Mouse (Mus musculus) hindbrain, embryonic 11.5 days (tissue): ENCODE results near the gene Tpsg1. TPM values are rescaled to one million over a fixed set of nuclear protein-coding genes. Genes with fewer than 3 reads are reported as not detected.

Experiments
- ATAC-seq: fragments of 200-750 bp; cut with Nextera tagmentation; 2 replicates; pipeline ENCODE4 v1.8.0; 2017; ENCODE audit warnings: mild to moderate bottlenecking, moderate TSS enrichment, moderate library complexity; ENCODE audit not compliant: low FRiP score
- DNase-seq: peaks from one replicate; pipeline ENCODE4 v3.0.0-alpha.2; 2015; ENCODE audit warnings: low spot score
- H3K27ac ChIP-seq: fragments of 300-500 bp; sonication (generic); 2 replicates; pipeline ENCODE4 v1.5.1; 2014; ENCODE audit warnings: mild to moderate bottlenecking, low read depth, low read length
- H3K27me3 ChIP-seq: fragments of 300-500 bp; sonication (generic); 2 replicates; pipeline ENCODE4 v1.6.1; 2014; ENCODE audit warnings: mild to moderate bottlenecking, low read length, moderate library complexity, mixed read lengths; ENCODE audit not compliant: control insufficient read depth, insufficient read depth
- H3K36me3 ChIP-seq: fragments of 300-500 bp; sonication (generic); 2 replicates; pipeline ENCODE4 v1.6.1; 2014; ENCODE audit warnings: mild to moderate bottlenecking, low read length, moderate library complexity, mixed read lengths; ENCODE audit not compliant: control insufficient read depth, insufficient read depth
- H3K4me1 ChIP-seq: fragments of 300-500 bp; sonication (generic); replicated peaks from 2 replicates; pipeline ENCODE4 v1.6.1; 2014; ENCODE audit warnings: low read length, mixed read lengths; ENCODE audit not compliant: control insufficient read depth, insufficient read depth
- H3K4me2 ChIP-seq: fragments of 300-500 bp; sonication (generic); replicated peaks from 2 replicates; pipeline ENCODE4 v1.6.1; 2014; ENCODE audit warnings: mild to moderate bottlenecking, low read depth, low read length
- H3K4me3 ChIP-seq: fragments of 300-500 bp; sonication (generic); 2 replicates; pipeline ENCODE4 v1.5.1; 2014; ENCODE audit warnings: low read depth, low read length
- H3K9ac ChIP-seq: fragments of 300-500 bp; sonication (generic); 2 replicates; pipeline ENCODE4 v1.6.1; 2014; ENCODE audit warnings: low read depth, low read length
- H3K9me3 ChIP-seq: fragments of 300-500 bp; sonication (generic); 2 replicates; pipeline ENCODE4 v1.6.1; 2016; ENCODE audit warnings: low read length; ENCODE audit not compliant: control insufficient read depth
- WGBS: fragments of 180-500 bp; shearing (Covaris S2); extraction: QIAGEN DNeasy Blood & Tissue Kit; methylation state at CpG from one replicate; pipeline ENCODE4 v1.1.7; 2014; 5-methylcytosine and 5-hydroxymethylcytosine counted together
- polyA plus RNA-seq: library from polyadenylated mRNA; unstranded; fragments of >200 nt; fragmentation: Nextera tagmentation; extraction: Ambion mirVana; gene quantifications from 2 replicates; pipeline ENCODE4 v1.2.1, GENCODE M21; 2014

Gene Tpsg1
- 0.69 TPM in 1 of 2 replicates, not detected in the other for polyA plus RNA-seq

- ATAC-seq, result no peak
- Histone ChIP-seq H3K4me3 (no peak within 1 kb of the TSS), H3K9me3 (no peaks in the 10 kb centered on the region), H3K4me1 (no peaks in the 10 kb centered on the region), H3K27me3 (no peaks in the 10 kb centered on the region), H3K4me2 (no peak within 1 kb of the TSS), H3K36me3 (no peaks in the 10 kb centered on the region), H3K27ac (no peak within 1 kb of the TSS), H3K9ac (no peak within 1 kb of the TSS)
- no peak for DNase-seq
- WGBS, result 82% methylated on average over 3 of the region's 3 CpGs
Measured at GRCm38 (mm10) chr17:25368973-25369372, at the start of gene Tpsg1. Gene Tpsg1, plus strand, starts transcription at chr17:25369273.

- 86% methylated on average over 8 of the region's 8 CpGs for WGBS
- Histone ChIP-seq H3K4me2 (no peak overlapping the region), H3K4me3 (no peak overlapping the region), H3K27me3 (no peaks in the 10 kb centered on the region), H3K4me1 (no peaks in the 10 kb centered on the region), H3K9ac (no peak overlapping the region), H3K9me3 (no peaks in the 10 kb centered on the region), H3K27ac (no peak overlapping the region), H3K36me3 (no peaks in the 10 kb centered on the region)
- DNase-seq (no peak), ATAC-seq (no peak)
Measured at GRCm38 (mm10) chr17:25320819-25321218, 48.3 kb upstream of the Tpsg1 start.

- H3K9ac ChIP-seq, result no peak overlapping the region
- H3K4me1 ChIP-seq, result no peaks in the 10 kb centered on the region
- no peak for ATAC-seq
- no peak for DNase-seq
- no peaks in the 10 kb centered on the region for H3K27me3 ChIP-seq
- H3K9me3 ChIP-seq, result no peaks in the 10 kb centered on the region
- H3K4me2 ChIP-seq, result no peak overlapping the region
- 22% methylated on average over 2 of the region's 2 CpGs for WGBS
- H3K27ac ChIP-seq, result no peak overlapping the region
- H3K4me3 ChIP-seq, result no peak overlapping the region
- H3K36me3 ChIP-seq, result no peaks in the 10 kb centered on the region
Measured at GRCm38 (mm10) chr17:25322930-25323329, 46.1 kb upstream of the Tpsg1 start.

GRCm38 (mm10) chr17:25332321-25332720 is 36.8 kb upstream of the Tpsg1 start:
- WGBS, result 83% methylated on average over 9 of the region's 9 CpGs
- ATAC-seq, result no peak
- Histone ChIP-seq H3K9me3 (no peaks in the 10 kb centered on the region), H3K4me3 (no peak overlapping the region), H3K9ac (no peak overlapping the region), H3K4me1 (no peaks in the 10 kb centered on the region), H3K36me3 (no peaks in the 10 kb centered on the region), H3K27ac (no peak overlapping the region), H3K27me3 (no peaks in the 10 kb centered on the region), H3K4me2 (no peak overlapping the region)
- no peak for DNase-seq

- 3% methylated on average over 8 of the region's 8 CpGs for WGBS
- DNase-seq (peak; percentile 89), ATAC-seq (no peak)
- H3K27me3 ChIP-seq, result no peaks in the 10 kb centered on the region
- no peak overlapping the region for H3K27ac ChIP-seq
- H3K36me3 ChIP-seq, result no peaks in the 10 kb centered on the region
- H3K9me3 ChIP-seq, result no peaks in the 10 kb centered on the region
- H3K4me2 ChIP-seq, result no peak overlapping the region
- H3K9ac ChIP-seq, result no peak overlapping the region
- H3K4me1 ChIP-seq, result no peaks in the 10 kb centered on the region
- H3K4me3 ChIP-seq, result no peak overlapping the region
Measured at GRCm38 (mm10) chr17:25333943-25334342, 35.1 kb upstream of the Tpsg1 start.

- H3K27me3 ChIP-seq, result no peaks in the 10 kb centered on the region
- no peak overlapping the region for H3K4me3 ChIP-seq
- no peaks in the 10 kb centered on the region for H3K36me3 ChIP-seq
- H3K9me3 ChIP-seq, result no peaks in the 10 kb centered on the region
- no peak overlapping the region for H3K27ac ChIP-seq
- ATAC-seq (no peak), DNase-seq (no peak)
- no peaks in the 10 kb centered on the region for H3K4me1 ChIP-seq
- 80% methylated on average over 4 of the region's 4 CpGs for WGBS
- H3K4me2 ChIP-seq, result no peak overlapping the region
- H3K9ac ChIP-seq, result no peak overlapping the region
Measured at GRCm38 (mm10) chr17:25338218-25338617, 30.9 kb upstream of the Tpsg1 start.

- no peak overlapping the region for H3K9ac ChIP-seq
- H3K36me3 ChIP-seq, result no peaks in the 10 kb centered on the region
- no peak overlapping the region for H3K4me2 ChIP-seq
- H3K4me1 ChIP-seq, result no peaks in the 10 kb centered on the region
- H3K9me3 ChIP-seq, result no peaks in the 10 kb centered on the region
- 85% methylated on average over 6 of the region's 6 CpGs for WGBS
- no peak overlapping the region for H3K4me3 ChIP-seq
- no peak overlapping the region for H3K27ac ChIP-seq
- no peaks in the 10 kb centered on the region for H3K27me3 ChIP-seq
- ATAC-seq (no peak), DNase-seq (no peak)
Measured at GRCm38 (mm10) chr17:25340003-25340402, 29.1 kb upstream of the Tpsg1 start.

- ATAC-seq (no peak), DNase-seq (no peak)
- Histone ChIP-seq H3K9me3 (no peaks in the 10 kb centered on the region), H3K9ac (no peak overlapping the region), H3K4me3 (no peak overlapping the region), H3K27me3 (no peaks in the 10 kb centered on the region), H3K4me1 (no peaks in the 10 kb centered on the region), H3K4me2 (no peak overlapping the region), H3K27ac (no peak overlapping the region), H3K36me3 (no peaks in the 10 kb centered on the region)
- WGBS, result 54% methylated on average over 3 of the region's 3 CpGs
Measured at GRCm38 (mm10) chr17:25341490-25341889, 27.6 kb upstream of the Tpsg1 start.

GRCm38 (mm10) chr17:25345462-25345861 is 23.6 kb upstream of the Tpsg1 start, which contains the start of gene Tpsab1:
Gene Tpsab1, minus strand, starts transcription at chr17:25345562.
- DNase-seq (no peak), ATAC-seq (no peak)
- Histone ChIP-seq H3K9ac (no peak within 1 kb of the TSS), H3K9me3 (no peaks in the 10 kb centered on the region), H3K27ac (no peak within 1 kb of the TSS), H3K4me2 (no peak within 1 kb of the TSS), H3K27me3 (no peaks in the 10 kb centered on the region), H3K36me3 (no peaks in the 10 kb centered on the region), H3K4me1 (no peaks in the 10 kb centered on the region), H3K4me3 (no peak within 1 kb of the TSS)
- 94% methylated on average over 4 of the region's 4 CpGs for WGBS
